Mouse (Mus musculus): ENCODE measurements at regions not wholly inside any gene's neighbourhood (a gene's known extent, or its start where the extent isn't known, plus 50 kb on each side); places are given as distances from the start of the nearest gene placed in this dataset.

GRCm38 (mm10) chr5:35162607-35163006 is 57.0 kb upstream of the Lrpap1 start:
- no peak for DNase-seq (ENCODE audit: low read depth)

- no peak for DNase-seq (ENCODE audit: low read depth)
Observed at GRCm38 (mm10) chr5:35162120-35162519, 56.6 kb upstream of the Lrpap1 start.

GRCm38 (mm10) chr5:35160929-35161815 is 55.6 kb upstream of the Lrpap1 start:
- no peak for DNase-seq (ENCODE audit: low read depth)

- no peak for DNase-seq (ENCODE audit: low read depth)
Observed at GRCm38 (mm10) chr5:35159854-35160253, 54.3 kb upstream of the Lrpap1 start.

- DNase-seq (ENCODE audit: low read depth) = no peak
Observed at GRCm38 (mm10) chr5:35159178-35159661, 53.7 kb upstream of the Lrpap1 start.

- DNase-seq (ENCODE audit: low read depth) = no peak
Observed at GRCm38 (mm10) chr5:35158346-35159047, 52.9 kb upstream of the Lrpap1 start.

GRCm38 (mm10) chr5:35156371-35156770 is 50.8 kb upstream of the Lrpap1 start:
- DNase-seq (ENCODE audit: low read depth) = no peak

GRCm38 (mm10) chr5:35155717-35156116 is 50.2 kb upstream of the Lrpap1 start:
- no peak for DNase-seq (ENCODE audit: low read depth)

Measured in 416B (cell line).